Mouse (Mus musculus) heart, postnatal 0 days (tissue): ENCODE results near the gene Plpp7.

Experiments
- CTCF ChIP-seq: IDR thresholded peaks from 2 replicates; pipeline ENCODE4 v1.5.1; 2016; ENCODE audit warnings: antibody characterized with exemption, control low read depth, low read depth
- EP300 ChIP-seq: IDR thresholded peaks from 2 replicates; pipeline ENCODE4 v1.6.1; 2016; ENCODE audit warnings: antibody characterized with exemption, low read depth

DNA sequence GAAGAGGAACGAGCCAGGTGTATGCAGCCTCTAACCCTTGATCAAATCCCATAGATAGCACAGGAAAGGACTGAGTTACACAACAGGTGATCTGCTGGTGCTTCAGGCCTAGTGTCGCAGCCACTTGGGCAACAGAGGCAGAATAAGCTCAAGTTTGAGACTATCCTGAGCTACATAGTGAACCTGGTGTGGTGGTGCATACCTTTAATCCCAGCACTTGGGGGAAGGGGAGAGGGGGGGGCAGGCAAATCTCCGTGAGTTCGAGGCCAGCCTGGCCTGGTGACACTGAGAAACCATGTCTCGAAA, 33.2 kb downstream of the Plpp7 start:
- TF ChIP-seq CTCF = no peak
- TF ChIP-seq EP300 = no peak
